In the genomic region with DNA sequence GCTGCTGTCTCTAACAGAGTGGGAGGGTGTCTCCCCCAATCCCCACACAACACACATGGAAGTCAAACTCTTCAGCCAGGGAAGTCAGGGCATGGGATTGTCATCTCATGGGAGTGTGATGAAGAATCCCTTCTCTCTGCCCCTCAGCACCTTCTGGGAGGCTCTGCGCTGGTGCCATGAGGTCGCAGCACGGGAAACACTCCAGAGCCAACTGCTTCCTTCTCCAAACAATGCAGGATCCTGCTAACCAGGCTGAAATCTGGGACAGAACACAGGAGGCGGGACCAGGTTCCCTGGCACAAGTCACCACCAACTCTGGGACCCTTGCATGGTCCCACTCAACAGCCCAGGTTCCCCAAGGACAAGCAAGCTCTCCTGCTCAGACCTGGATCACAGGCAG, we compare ENCODE assay signal across 8 mouse cellular contexts. TPM values are rescaled to one million over a fixed set of nuclear protein-coding genes. Genes with fewer than 3 reads are reported as not detected.
A peak's percentile ranks its signal among the peaks of the same experiment; 100 is the strongest.
DNase-seq lines count a peak whose midpoint lies in the region; ATAC-seq and TF ChIP-seq lines count a peak whose summit lies in the region.
"Had no signal": no experiment of that assay in that cellular context is flagged by ENCODE, and none has a peak within 500 bp of the region (broad histone marks: within the 10 kb centered on the region; RNA-seq: fewer than 3 reads in every experiment).

No protein-coding gene starts in this region.

- DNase-seq in layer of hippocampus, adult 2 months (ENCODE audit: low spot score in 2 of 2): no peak
- DNase-seq in layer of hippocampus, adult 9-10 months (ENCODE audit: low spot score): no peak
- no peak for DNase-seq in embryonic facial prominence, embryonic 11.5 days (ENCODE audit: low spot score)
- DNase-seq in midbrain, postnatal 0 days (ENCODE audit: low spot score): no peak
- DNase-seq in gastrocnemius, postnatal 4 days (ENCODE audit: low spot score in 2 of 2): no peak
- no peak for DNase-seq in testis, postnatal 14 days (ENCODE audit: low spot score)

- H3K27me3 ChIP-seq in embryonic facial prominence, embryonic 11.5 days (ENCODE audit: control insufficient read depth, insufficient read depth, low read length): no peaks in the 10 kb centered on the region
- H3K27me3 ChIP-seq in hindbrain, embryonic 13.5 days: no peaks in the 10 kb centered on the region
- no peaks in the 10 kb centered on the region for H3K27me3 ChIP-seq in midbrain, postnatal 0 days (ENCODE audit: insufficient read depth, low read length)

- H3K36me3 ChIP-seq in embryonic facial prominence, embryonic 11.5 days (replicated peaks; ENCODE audit: control insufficient read depth, insufficient read depth, low read depth, low read length): peaks cover 2% of the 10 kb centered on the region
- H3K36me3 ChIP-seq in hindbrain, embryonic 13.5 days: peaks cover 17% of the 10 kb centered on the region
- peaks cover 12% of the 10 kb centered on the region for H3K36me3 ChIP-seq in midbrain, postnatal 0 days (ENCODE audit: insufficient read depth, low read length)

- no peaks in the 10 kb centered on the region for H3K9me3 ChIP-seq in embryonic facial prominence, embryonic 11.5 days (replicated peaks; ENCODE audit: control insufficient read depth, low read length)
- H3K9me3 ChIP-seq in hindbrain, embryonic 13.5 days: no peaks in the 10 kb centered on the region
- no peaks in the 10 kb centered on the region for H3K9me3 ChIP-seq in midbrain, postnatal 0 days (ENCODE audit: low read length)

- peak overlapping the region; percentile 91; the same call in 1 of the 2 replicates for H3K4me3 ChIP-seq in layer of hippocampus, adult 2 months
- H3K4me3 ChIP-seq in embryonic facial prominence, embryonic 11.5 days (ENCODE audit: low read depth, low read length): no peak overlapping the region
- peak overlapping the region; percentile 11; the same call in 1 of the 2 replicates for H3K4me3 ChIP-seq in hindbrain, embryonic 13.5 days
- H3K4me3 ChIP-seq in midbrain, postnatal 0 days (ENCODE audit: low read depth, low read length): no peak overlapping the region

- peaks cover 23% of the 10 kb centered on the region for H3K4me1 ChIP-seq in embryonic facial prominence, embryonic 11.5 days (ENCODE audit: control insufficient read depth, insufficient read depth, low read length)
- H3K4me1 ChIP-seq in hindbrain, embryonic 13.5 days (replicated peaks): peaks cover 73% of the 10 kb centered on the region
- peaks cover 21% of the 10 kb centered on the region for H3K4me1 ChIP-seq in midbrain, postnatal 0 days (ENCODE audit: insufficient read depth, low read length)

- WGBS in embryonic facial prominence, embryonic 11.5 days: 46% methylated on average over 4 of the region's 4 CpGs
- 59% methylated on average over 4 of the region's 4 CpGs for WGBS in hindbrain, embryonic 13.5 days
- 70% methylated on average over 4 of the region's 4 CpGs for WGBS in midbrain, postnatal 0 days

- H3K4me2 ChIP-seq in embryonic facial prominence, embryonic 11.5 days (ENCODE audit: low read depth, low read length): peak overlapping the region; percentile 16
- H3K4me2 ChIP-seq in hindbrain, embryonic 13.5 days: peak overlapping the region; percentile 84
- H3K4me2 ChIP-seq in midbrain, postnatal 0 days (ENCODE audit: low read depth, low read length, poor library complexity, severe bottlenecking): peak overlapping the region; percentile 97; the same call in 1 of the 2 replicates

- no peak for TF ChIP-seq CTCF in layer of hippocampus, adult 2 months (conservative IDR thresholded peaks at IDR 0.05)
- TF ChIP-seq CTCF in midbrain, postnatal 0 days (IDR thresholded peaks at IDR 0.05): no peak

- ATAC-seq in embryonic facial prominence, embryonic 11.5 days (replicated peaks; ENCODE audit: insufficient number of reproducible peaks, low FRiP score, low TSS enrichment, low read depth): no peak
- ATAC-seq in hindbrain, embryonic 13.5 days (ENCODE audit: low FRiP score): no peak
- no peak for ATAC-seq in midbrain, postnatal 0 days (ENCODE audit: low FRiP score)

- 0 out of 2 replicates have a peak overlapping the region, but pooled peaks have one; percentile 32 for H3K9ac ChIP-seq in embryonic facial prominence, embryonic 11.5 days (replicated peaks; ENCODE audit: low read length)
- peak overlapping the region; percentile 59 for H3K9ac ChIP-seq in hindbrain, embryonic 13.5 days
- 0 out of 2 replicates have a peak overlapping the region, but pooled peaks have one; percentile 42 for H3K9ac ChIP-seq in midbrain, postnatal 0 days (replicated peaks; ENCODE audit: low read length, poor library complexity, severe bottlenecking)
- H3K9ac ChIP-seq: liver, embryonic 14.5 days had no signal

- H3K27ac ChIP-seq in layer of hippocampus, adult 2 months: peak overlapping the region; percentile 99
- H3K27ac ChIP-seq in embryonic facial prominence, embryonic 11.5 days (replicated peaks; ENCODE audit: low read depth, low read length): no peak overlapping the region
- H3K27ac ChIP-seq in hindbrain, embryonic 13.5 days: no peak overlapping the region
- no peak overlapping the region for H3K27ac ChIP-seq in midbrain, postnatal 0 days (ENCODE audit: low read depth, low read length)
- H3K27ac ChIP-seq: liver, embryonic 14.5 days had no signal

RNA-seq across cellular contexts. Expression of a gene that starts 3.7 kb away (rescaled TPM):
- total RNA-seq in layer of hippocampus, adult 2 months (2021): 100 to 1,000 TPM; 288 to 310 TPM
- 55.5 and 59.0 TPM in 2 replicates for polyA plus RNA-seq in embryonic facial prominence, embryonic 11.5 days (2014; fragmentation: Nextera tagmentation; extraction: Ambion mirVana)
- polyA plus RNA-seq in hindbrain, embryonic 13.5 days (2015; fragmentation: Nextera tagmentation; extraction: Ambion mirVana): 101 and 108 TPM in 2 replicates
- 297 and 319 TPM in 2 replicates for total RNA-seq in midbrain, postnatal 0 days (2014; rRNA removed)
- 79.8 and 84.4 TPM in 2 replicates for polyA plus RNA-seq in midbrain, postnatal 0 days (2015; fragmentation: Nextera tagmentation; extraction: Ambion mirVana)
- 100 to 1,000 TPM; 184 to 193 TPM for total RNA-seq in gastrocnemius, postnatal 4 days (2021)

RNA-seq across cellular contexts. Expression of a gene that starts 25.5 kb away (rescaled TPM):
- 1 to 10 TPM; 6.4 to 6.7 TPM for total RNA-seq in layer of hippocampus, adult 2 months (2021)
- 8.1 and 8.2 TPM in 2 replicates for polyA plus RNA-seq in embryonic facial prominence, embryonic 11.5 days (2014; fragmentation: Nextera tagmentation; extraction: Ambion mirVana)
- 4.9 and 5.0 TPM in 2 replicates for polyA plus RNA-seq in hindbrain, embryonic 13.5 days (2015; fragmentation: Nextera tagmentation; extraction: Ambion mirVana)
- 6.1 and 10.2 TPM in 2 replicates for total RNA-seq in midbrain, postnatal 0 days (2014; rRNA removed)
- polyA plus RNA-seq in midbrain, postnatal 0 days (2015; fragmentation: Nextera tagmentation; extraction: Ambion mirVana): 3.9 and 4.3 TPM in 2 replicates
- 10 to 100 TPM; 25.9 to 27.0 TPM for total RNA-seq in gastrocnemius, postnatal 4 days (2021)

RNA-seq across cellular contexts. Expression of a gene that starts 49.4 kb away (rescaled TPM):
- total RNA-seq in layer of hippocampus, adult 2 months (2021): 1 to 10 TPM; 5.8 to 6.8 TPM
- 11.2 and 11.7 TPM in 2 replicates for polyA plus RNA-seq in embryonic facial prominence, embryonic 11.5 days (2014; fragmentation: Nextera tagmentation; extraction: Ambion mirVana)
- 3.9 and 4.0 TPM in 2 replicates for polyA plus RNA-seq in hindbrain, embryonic 13.5 days (2015; fragmentation: Nextera tagmentation; extraction: Ambion mirVana)
- total RNA-seq in midbrain, postnatal 0 days (2014; rRNA removed): 3.2 and 3.7 TPM in 2 replicates
- 1.4 and 1.7 TPM in 2 replicates for polyA plus RNA-seq in midbrain, postnatal 0 days (2015; fragmentation: Nextera tagmentation; extraction: Ambion mirVana)
- total RNA-seq in gastrocnemius, postnatal 4 days (2021): 1 to 10 TPM; 6.0 to 7.3 TPM

RNA-seq across cellular contexts. Expression of a gene that starts 51.1 kb away (rescaled TPM):
- total RNA-seq in layer of hippocampus, adult 2 months (2021): 10 to 100 TPM; 44.0 to 44.4 TPM
- 8.0 and 9.3 TPM in 2 replicates for polyA plus RNA-seq in embryonic facial prominence, embryonic 11.5 days (2014; fragmentation: Nextera tagmentation; extraction: Ambion mirVana)
- 2.3 and 3.3 TPM in 2 replicates for polyA plus RNA-seq in hindbrain, embryonic 13.5 days (2015; fragmentation: Nextera tagmentation; extraction: Ambion mirVana)
- 4.8 and 5.6 TPM in 2 replicates for total RNA-seq in midbrain, postnatal 0 days (2014; rRNA removed)
- 1.4 and 1.6 TPM in 2 replicates for polyA plus RNA-seq in midbrain, postnatal 0 days (2015; fragmentation: Nextera tagmentation; extraction: Ambion mirVana)
- total RNA-seq in gastrocnemius, postnatal 4 days (2021): 10 to 100 TPM; 14.5 to 14.8 TPM

Comparison
In these comparisons a context has a peak if more than half of its experiments do, and no peak if none do; other contexts are left out.
1. H3K4me3 ChIP-seq: peak in layer of hippocampus, adult 2 months (single experiment) and hindbrain, embryonic 13.5 days (single experiment); none in embryonic facial prominence, embryonic 11.5 days (single experiment) and midbrain, postnatal 0 days (single experiment).
2. H3K4me2 ChIP-seq: peak in every context shown above with its lines; median percentile 97 in midbrain, postnatal 0 days; 84 in hindbrain, embryonic 13.5 days; 16 in embryonic facial prominence, embryonic 11.5 days.
3. Peak in every context shown above with its lines, with median percentiles within 50 percentile points of each other: H3K9ac ChIP-seq.